Mouse (Mus musculus) kidney, postnatal 0 days (tissue): ENCODE data around the gene Gm20388. TPM values are rescaled to one million over a fixed set of nuclear protein-coding genes. Genes with fewer than 3 reads are reported as not detected.

ENCODE experiments used
- ATAC-seq: fragments of 200-750 bp; cut with Nextera tagmentation; replicated peaks from 2 replicates; pipeline ENCODE4 v1.8.0; 2017; ENCODE audit warnings: low read depth, moderate number of reproducible peaks, moderate TSS enrichment, moderate library complexity; ENCODE audit not compliant: low FRiP score
- DNase-seq: peaks from one replicate; pipeline ENCODE4 v3.0.0-alpha.2; 2016; ENCODE audit warnings: low spot score
- H3K27ac ChIP-seq: fragments of 300-500 bp; sonication (generic); 2 replicates; pipeline ENCODE4 v1.5.1; 2014; ENCODE audit warnings: mild to moderate bottlenecking
- H3K27me3 ChIP-seq: fragments of 300-500 bp; sonication (generic); 2 replicates; pipeline ENCODE4 v1.6.1; 2014; ENCODE audit warnings: low read length, mixed read lengths; ENCODE audit not compliant: insufficient read depth
- H3K36me3 ChIP-seq: fragments of 300-500 bp; sonication (generic); 2 replicates; pipeline ENCODE4 v1.6.1; 2014; ENCODE audit warnings: low read length, mixed read lengths; ENCODE audit not compliant: insufficient read depth
- H3K4me1 ChIP-seq: fragments of 300-500 bp; sonication (generic); replicated peaks from 2 replicates; pipeline ENCODE4 v1.6.1; 2014; ENCODE audit warnings: antibody characterized with exemption, low read length, mixed read lengths; ENCODE audit not compliant: insufficient read depth
- H3K4me2 ChIP-seq: fragments of 300-500 bp; sonication (generic); 2 replicates; pipeline ENCODE4 v1.6.1; 2014; ENCODE audit warnings: mild to moderate bottlenecking, low read length, moderate library complexity, mixed read lengths
- H3K4me3 ChIP-seq: fragments of 300-500 bp; sonication (generic); replicated peaks from 2 replicates; pipeline ENCODE4 v1.5.1; 2014; ENCODE audit warnings: low read depth, low read length
- H3K9ac ChIP-seq: fragments of 300-500 bp; sonication (generic); 2 replicates; pipeline ENCODE4 v1.6.1; 2014; ENCODE audit warnings: low read depth, low read length
- H3K9me3 ChIP-seq: fragments of 300-500 bp; sonication (generic); replicated peaks from 2 replicates; pipeline ENCODE4 v1.6.1; 2016; ENCODE audit warnings: low read length, inconsistent platforms, mixed read lengths
- CTCF ChIP-seq: IDR thresholded peaks from 2 replicates; pipeline ENCODE4 v1.5.1; 2016; ENCODE audit warnings: antibody characterized with exemption, low read depth, mild to moderate bottlenecking, moderate library complexity
- WGBS: fragments of 180-500 bp; shearing (Covaris S2); extraction: QIAGEN DNeasy Blood & Tissue Kit; methylation state at CpG from one replicate; pipeline ENCODE4 v1.1.7; 2014; 5-methylcytosine and 5-hydroxymethylcytosine counted together
- polyA plus RNA-seq: library from polyadenylated mRNA; unstranded; fragments of >200 nt; fragmentation: Nextera tagmentation; extraction: Ambion mirVana; gene quantifications from 2 replicates; pipeline ENCODE4 v1.2.1, GENCODE M21; 2015

The Gm20388 gene
- polyA plus RNA-seq, 1 experiment from 2014 or later, result not detected

GRCm38 (mm10) chr8:123504591-123505195, 3594.1 kb downstream of the Gm20388 start:
- Histone ChIP-seq H3K27ac (no peak overlapping the region), H3K4me2 (no peak overlapping the region)

GRCm38 (mm10) chr8:123505267-123505666, 3594.6 kb downstream of the Gm20388 start:
- ATAC-seq (no peak), DNase-seq (no peak)
- Histone ChIP-seq H3K27me3 (no peaks in the 10 kb centered on the region), H3K4me3 (no peak overlapping the region), H3K4me1 (peaks cover 5% of the 10 kb centered on the region; the same call in 1 of the 2 replicates), H3K9me3 (no peaks in the 10 kb centered on the region), H3K4me2 (no peak overlapping the region), H3K9ac (no peak overlapping the region), H3K36me3 (peaks cover 45% of the 10 kb centered on the region), H3K27ac (no peak overlapping the region)
- WGBS, result 37% methylated on average over 4 of the region's 4 CpGs
- TF ChIP-seq CTCF, result peak; percentile 14; the same call in 1 of the 2 replicates

More at GRCm38 (mm10) chr8:123504591-123505195, 3594.1 kb downstream of the Gm20388 start:
- no peaks in the 10 kb centered on the region for H3K9me3 ChIP-seq
- no peak overlapping the region for H3K4me3 ChIP-seq
- ATAC-seq (peak; percentile 27; the same call in 1 of the 2 replicates), DNase-seq (peak; percentile 70)
- WGBS, result 52% methylated on average over 9 of the region's 9 CpGs
- TF ChIP-seq CTCF, result no peak
- peaks cover 50% of the 10 kb centered on the region for H3K36me3 ChIP-seq
- no peaks in the 10 kb centered on the region for H3K27me3 ChIP-seq
- no peak overlapping the region for H3K9ac ChIP-seq
- H3K4me1 ChIP-seq, result peaks cover 5% of the 10 kb centered on the region; the same call in 1 of the 2 replicates

- TF ChIP-seq CTCF, result no peak
- Histone ChIP-seq H3K9ac (no peak overlapping the region), H3K27ac (no peak overlapping the region), H3K27me3 (no peaks in the 10 kb centered on the region), H3K36me3 (peaks cover 41% of the 10 kb centered on the region), H3K4me1 (peaks cover 5% of the 10 kb centered on the region; the same call in 1 of the 2 replicates), H3K9me3 (no peaks in the 10 kb centered on the region), H3K4me2 (no peak overlapping the region), H3K4me3 (no peak overlapping the region)
- 45% methylated on average over 9 of the region's 9 CpGs for WGBS
- DNase-seq (peak; percentile 6), ATAC-seq (no peak)
Measured at GRCm38 (mm10) chr8:123505695-123506094, 3595.1 kb downstream of the Gm20388 start.

- Histone ChIP-seq H3K9me3 (no peaks in the 10 kb centered on the region), H3K4me3 (no peak overlapping the region), H3K9ac (no peak overlapping the region), H3K4me2 (no peak overlapping the region), H3K27ac (no peak overlapping the region), H3K27me3 (no peaks in the 10 kb centered on the region), H3K4me1 (peaks cover 5% of the 10 kb centered on the region; the same call in 1 of the 2 replicates), H3K36me3 (peaks cover 26% of the 10 kb centered on the region)
- ATAC-seq (no peak), DNase-seq (no peak)
- no peak for TF ChIP-seq CTCF
- WGBS, result 94% methylated on average over 5 of the region's 5 CpGs
Measured at GRCm38 (mm10) chr8:123507153-123507552, 3596.5 kb downstream of the Gm20388 start.

GRCm38 (mm10) chr8:123510819-123511218, 3600.2 kb downstream of the Gm20388 start:
- Histone ChIP-seq H3K9me3 (no peaks in the 10 kb centered on the region), H3K4me1 (peaks cover 5% of the 10 kb centered on the region; the same call in 1 of the 2 replicates), H3K4me2 (no peak overlapping the region), H3K27ac (no peak overlapping the region), H3K36me3 (peaks cover 11% of the 10 kb centered on the region), H3K9ac (no peak overlapping the region), H3K4me3 (no peak overlapping the region), H3K27me3 (peaks cover 14% of the 10 kb centered on the region; the same call in 1 of the 2 replicates)
- no peak for ATAC-seq
- TF ChIP-seq CTCF, result no peak
- DNase-seq, result no peak
- WGBS, result 74% methylated on average over 5 of the region's 5 CpGs

- Histone ChIP-seq H3K9ac (peak overlapping the region; percentile 60), H3K4me1 (peaks cover 5% of the 10 kb centered on the region; the same call in 1 of the 2 replicates), H3K27me3 (peaks cover 14% of the 10 kb centered on the region; the same call in 1 of the 2 replicates), H3K4me2 (peak overlapping the region; percentile 98), H3K27ac (no peak overlapping the region), H3K36me3 (peaks cover 4% of the 10 kb centered on the region; the same call in 1 of the 2 replicates), H3K4me3 (peak overlapping the region; percentile 60), H3K9me3 (no peaks in the 10 kb centered on the region)
- DNase-seq, result peak; percentile 24
- no peak for ATAC-seq
- no peak for TF ChIP-seq CTCF
- 3% methylated on average over 9 of the region's 9 CpGs for WGBS
Measured at GRCm38 (mm10) chr8:123514136-123514535, 3603.5 kb downstream of the Gm20388 start.
